Mouse (Mus musculus) lung, adult 2 months (tissue): ENCODE data around the gene Umodl1.

ENCODE experiments used
- CTCF ChIP-seq: fragments of 200-500 bp; IDR thresholded peaks from 2 replicates; pipeline ENCODE4 v1.5.1; 2011; ENCODE audit warnings: mild to moderate bottlenecking, low read length, control low read depth; ENCODE audit not compliant: insufficient read depth
- POLR2A ChIP-seq: fragments of 200-500 bp; IDR thresholded peaks from 2 replicates; pipeline ENCODE4 v1.6.1; 2011; ENCODE audit warnings: low read depth, mild to moderate bottlenecking, control low read depth, low read length, borderline replicate concordance; ENCODE audit errors: extremely low read depth

- no peak for TF ChIP-seq CTCF
- no peak for TF ChIP-seq POLR2A
Measured at GRCm38 (mm10) chr17:30983521-30983920, 29.1 kb downstream of the Umodl1 start.
